Mouse (Mus musculus) heart, postnatal 0 days (tissue): ENCODE measurements around the gene Frmd8.

ENCODE experiments used
- CTCF ChIP-seq: IDR thresholded peaks from 2 replicates; pipeline ENCODE4 v1.5.1; 2016; ENCODE audit warnings: antibody characterized with exemption, control low read depth, low read depth
- EP300 ChIP-seq: IDR thresholded peaks from 2 replicates; pipeline ENCODE4 v1.6.1; 2016; ENCODE audit warnings: antibody characterized with exemption, low read depth

DNA sequence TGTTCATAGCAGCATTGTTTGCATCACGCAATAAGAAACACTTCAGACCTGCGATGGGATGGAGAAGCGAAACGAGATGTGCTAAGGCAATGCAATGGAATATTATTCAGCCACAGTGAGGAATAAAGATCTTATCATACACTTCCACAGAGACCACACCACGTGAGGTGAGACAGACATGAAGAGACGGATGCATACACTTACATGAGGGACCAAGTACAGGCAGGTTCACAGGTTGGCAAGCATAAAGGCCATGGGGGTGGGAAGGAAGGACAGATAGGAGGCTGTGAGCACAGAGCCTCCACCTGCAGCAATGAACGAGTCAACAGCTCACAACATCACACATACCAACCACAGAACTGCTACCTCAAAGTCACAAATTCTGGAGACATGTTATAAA, 44.3 kb downstream of the Frmd8 start:
- TF ChIP-seq CTCF (no peak), EP300 (no peak)
